Mouse (Mus musculus) fat pad, adult 2 months (tissue): ENCODE data around the gene Kbtbd7.
A peak's percentile ranks its signal among the peaks of the same experiment; 100 is the strongest.
"Not testable (repeated sequence)": the region's sequence is repeated elsewhere in the genome, so short reads cannot be mapped to it uniquely, and the experiment has no call there.

Experiments
- DNase-seq: peaks from one replicate; pipeline ENCODE4 v3.0.0-alpha.2; 2011; ENCODE audit warnings: low read depth, low spot score; ENCODE audit errors: extremely low read depth

The Kbtbd7 gene

DNA sequence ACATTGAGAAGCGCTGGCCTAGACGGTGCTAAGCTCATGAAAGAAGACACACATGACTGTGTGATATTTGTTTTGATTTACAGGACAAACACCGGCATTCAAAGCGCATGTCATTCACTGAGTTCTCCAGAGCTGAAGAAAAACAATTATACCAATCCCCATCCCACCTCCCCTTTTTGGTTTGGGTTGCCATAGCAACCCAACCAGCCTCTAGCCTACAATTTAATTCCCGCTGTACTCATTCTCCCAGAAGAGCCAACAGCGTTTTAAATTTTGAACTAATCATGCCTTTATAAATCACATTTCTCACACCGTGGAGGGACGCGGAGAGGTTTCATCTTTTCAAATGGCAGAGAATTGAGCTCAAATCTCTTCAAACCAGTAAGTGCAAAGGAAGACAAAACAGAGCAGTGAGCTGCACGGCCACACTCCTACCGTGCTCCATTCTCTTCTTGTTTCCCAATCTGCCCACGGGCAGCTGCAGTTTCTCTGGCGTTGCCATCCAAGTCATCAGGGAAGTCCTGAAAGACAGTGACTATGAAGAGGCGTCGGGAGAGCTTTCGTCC is 18.8 kb downstream of the Kbtbd7 start:
- DNase-seq: no peak

DNA sequence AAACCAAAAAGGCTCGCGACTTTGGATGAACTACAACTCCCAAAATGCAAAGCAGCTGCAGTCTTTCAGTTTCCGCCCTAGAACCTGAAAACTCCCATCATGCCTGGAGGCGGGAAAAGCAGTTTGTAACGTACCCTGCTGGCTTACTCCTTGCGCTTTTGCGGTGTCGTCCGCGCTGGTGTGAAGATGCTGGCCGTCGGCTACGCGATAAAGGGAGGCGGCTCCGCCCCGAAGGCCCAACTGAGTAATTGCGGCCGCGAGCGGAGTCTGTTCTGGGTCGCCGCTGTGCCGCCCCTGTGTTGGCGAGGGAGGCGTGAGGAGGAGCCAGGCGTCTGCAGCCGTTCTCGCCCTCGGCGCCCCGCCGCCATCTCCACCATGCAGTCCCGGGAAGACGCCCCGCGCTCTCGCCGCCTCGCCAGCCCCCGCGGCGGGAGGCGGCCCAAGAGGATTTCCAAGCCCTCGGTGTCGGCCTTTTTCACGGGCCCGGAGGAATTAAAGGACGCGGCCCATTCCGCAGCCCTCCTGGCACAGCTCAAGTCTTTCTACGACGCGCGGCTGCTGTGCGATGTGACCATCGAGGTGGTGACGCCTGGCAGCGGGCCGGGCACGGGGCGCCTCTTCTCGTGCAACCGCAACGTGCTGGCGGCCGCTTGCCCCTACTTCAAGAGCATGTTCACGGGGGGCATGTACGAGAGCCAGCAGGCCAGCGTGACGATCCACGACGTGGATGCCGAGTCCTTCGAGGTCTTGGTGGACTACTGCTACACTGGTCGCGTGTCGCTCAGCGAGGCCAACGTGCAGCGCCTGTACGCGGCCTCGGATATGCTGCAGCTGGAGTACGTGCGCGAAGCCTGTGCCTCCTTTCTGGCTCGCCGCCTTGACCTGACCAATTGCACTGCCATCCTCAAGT is 25.6 kb downstream of the Kbtbd7 start, which contains the start of gene Kbtbd6:
Gene Kbtbd6, plus strand, starts transcription at position 155 of the 910 bp plus-strand sequence.
- peak; percentile 50 for DNase-seq

DNA sequence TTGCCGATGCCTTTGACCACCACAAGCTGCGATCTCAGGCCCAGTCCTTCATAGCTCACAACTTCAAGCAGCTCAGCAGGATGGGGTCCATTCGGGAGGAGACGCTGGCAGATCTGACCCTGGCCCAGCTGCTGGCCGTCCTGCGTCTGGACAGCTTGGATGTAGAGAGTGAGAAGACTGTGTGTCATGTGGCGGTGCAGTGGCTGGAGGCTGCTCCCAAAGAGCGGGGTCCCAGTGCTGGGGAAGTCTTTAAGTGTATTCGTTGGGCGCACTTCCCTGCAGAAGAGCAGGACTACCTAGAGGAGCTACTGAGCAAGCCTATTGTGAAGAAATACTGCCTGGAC is 26.3 kb downstream of the Kbtbd7 start:
- not testable (repeated sequence) for DNase-seq

DNA sequence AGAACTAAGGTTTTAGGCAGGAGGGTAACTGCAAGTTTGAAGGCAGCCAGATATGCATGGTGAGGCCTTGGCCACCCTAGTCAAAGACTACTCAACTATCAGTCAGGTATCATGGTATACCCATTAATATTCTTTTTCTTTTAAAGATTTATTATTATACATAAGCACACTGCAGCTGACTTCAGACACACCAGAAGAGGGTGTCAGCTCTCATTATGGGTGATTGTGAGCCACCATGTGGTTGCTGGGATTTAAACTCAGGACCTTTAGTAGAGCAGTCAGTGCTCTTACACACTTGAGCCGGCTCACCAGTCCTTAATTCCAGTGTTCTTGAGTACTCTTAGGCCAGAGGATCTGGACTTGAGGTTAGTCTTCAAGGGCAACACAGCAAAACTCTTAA is 34.1 kb downstream of the Kbtbd7 start:
- DNase-seq: no peak

DNA sequence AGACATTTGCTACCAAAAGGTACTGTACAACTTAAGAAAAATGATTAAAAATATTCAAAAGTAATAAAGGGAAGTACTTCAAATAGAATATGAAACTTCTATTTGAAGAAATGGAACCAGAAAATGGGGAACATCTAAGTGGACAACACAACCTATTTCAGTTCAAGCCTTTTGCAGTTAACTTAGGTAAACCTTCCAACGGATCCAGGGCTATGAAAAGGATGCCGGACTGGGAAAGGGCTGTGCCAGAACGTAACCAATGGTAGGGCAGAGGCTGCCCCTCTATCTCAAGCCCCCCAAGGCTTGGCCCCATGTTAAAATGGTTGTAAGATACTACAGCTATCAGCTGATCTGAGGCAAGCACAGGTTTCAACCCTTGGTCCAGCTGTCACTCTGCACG is 34.7 kb downstream of the Kbtbd7 start:
- DNase-seq: no peak

DNA sequence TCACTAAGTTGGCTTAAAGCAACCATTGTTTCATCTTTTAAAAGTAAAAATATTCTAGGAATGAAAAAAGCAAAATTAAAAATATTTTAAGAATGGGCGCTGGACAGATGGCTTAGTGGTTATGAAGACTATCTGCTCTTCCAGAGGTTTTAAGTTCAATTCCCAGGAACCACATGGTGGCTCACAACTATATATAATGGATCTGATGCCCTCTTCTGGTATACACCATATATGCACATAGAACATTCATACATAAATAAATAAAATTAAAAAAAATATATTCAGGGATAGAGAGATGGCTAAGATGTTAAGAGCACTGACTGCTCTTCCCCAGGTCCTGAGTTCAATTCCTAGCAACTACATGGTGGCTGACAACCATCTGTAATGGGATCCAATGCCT is 39.3 kb downstream of the Kbtbd7 start:
- DNase-seq: no peak

DNA sequence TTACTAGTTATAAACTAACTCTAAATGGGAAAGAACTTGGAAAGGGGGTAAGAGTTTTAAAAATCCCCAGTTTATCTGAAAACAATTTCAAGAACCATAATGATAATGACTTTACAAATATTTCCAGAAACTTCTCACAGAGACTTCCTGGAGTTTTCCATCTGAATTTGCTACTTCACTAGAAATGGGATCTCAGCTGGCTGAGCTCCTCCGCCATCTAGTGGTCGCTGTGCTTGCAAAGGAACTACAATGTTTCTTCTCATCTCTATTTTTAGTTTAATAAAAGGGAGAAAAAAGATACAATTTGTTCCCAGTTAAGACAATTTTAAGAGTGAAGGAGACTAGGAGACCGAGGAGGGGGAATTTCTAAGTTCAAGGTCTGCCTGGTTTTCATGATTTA is 41.3 kb downstream of the Kbtbd7 start:
- no peak for DNase-seq

DNA sequence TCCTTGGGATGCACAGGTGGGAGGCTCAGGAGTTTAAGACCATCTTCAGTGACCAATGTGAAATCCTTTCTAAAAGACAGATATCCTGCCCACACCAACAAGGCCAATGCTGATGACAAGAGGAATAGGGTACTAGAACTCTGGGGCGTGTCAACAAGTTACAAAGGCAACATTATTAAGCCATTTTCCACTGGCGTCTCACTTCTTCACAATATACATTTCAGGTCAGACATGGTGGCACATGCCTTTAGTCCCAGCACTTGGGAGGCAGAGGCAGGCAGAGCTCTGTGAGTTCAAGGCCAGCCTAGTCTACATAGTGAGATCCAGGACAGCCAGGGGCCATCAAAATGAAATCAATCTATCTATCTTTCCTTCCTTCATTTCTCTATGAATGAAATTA is 47.1 kb downstream of the Kbtbd7 start:
- DNase-seq: no peak
